Mouse (Mus musculus) erythroblast, adult 5-6 weeks (primary cell): ENCODE results near the gene Pcx. TPM values are rescaled to one million over a fixed set of nuclear protein-coding genes. Genes with fewer than 3 reads are reported as not detected.

ENCODE experiments used
- ATAC-seq: replicated peaks from 2 replicates; pipeline ENCODE4 v1.8.0; 2016; ENCODE audit warnings: moderate number of reproducible peaks, mild to moderate bottlenecking, moderate TSS enrichment, inconsistent platforms; ENCODE audit not compliant: poor library complexity, low FRiP score, severe bottlenecking
- total RNA-seq, 2 experiments: library from RNA; stranded (forward) in 1 of 2; stranded (reverse) in 1 of 2; fragments of 150-400 nt in 1 of 2; fragments of 200-764, 138-1000 nt in 1 of 2; gene quantifications; 2 replicates each; pipeline versions ENCODE4 v1.2.3 to v1.2.4; 2015 to 2017; ENCODE audit warnings: low replicate concordance in 2 of 2

Pcx gene
- total RNA-seq, 2 experiments from 2014 or later = 15.0 to 31.5 TPM

- no peak for ATAC-seq
These were observed 156.5 kb downstream of the Pcx start for GRCm38 (mm10) chr19:4666815-4667214.

GRCm38 (mm10) chr19:4670776-4671175 is 160.5 kb downstream of the Pcx start:
- no peak for ATAC-seq

Other genes with a start within 250 kb of the Pcx start
- gene Ssh3, start 241.3 kb upstream of the Pcx start, total RNA-seq (2015; ENCODE audit: low replicate concordance) = 0.42 and 3.8 TPM in 2 replicates
- gene Ssh3, start 241.3 kb upstream of the Pcx start, total RNA-seq (2017; ENCODE audit: low replicate concordance) = 3.0 and 3.2 TPM in 2 replicates
- gene Ankrd13d, start 227.3 kb upstream of the Pcx start, total RNA-seq (2015; ENCODE audit: low replicate concordance) = 0.63 TPM in 1 of 2 replicates, not detected in the other
- 0.84 TPM in 1 of 2 replicates, not detected in the other for gene Ankrd13d, start 227.3 kb upstream of the Pcx start, total RNA-seq (2017; ENCODE audit: low replicate concordance)
- 63.4 and 93.2 TPM in 2 replicates for gene Grk2, start 204.2 kb upstream of the Pcx start, total RNA-seq (2015; ENCODE audit: low replicate concordance)
- 40.1 and 60.1 TPM in 2 replicates for gene Grk2, start 204.2 kb upstream of the Pcx start, total RNA-seq (2017; ENCODE audit: low replicate concordance)
- gene Kdm2a, start 112.2 kb upstream of the Pcx start, total RNA-seq (2015; ENCODE audit: low replicate concordance) = 56.6 and 57.5 TPM in 2 replicates
- 71.1 and 123 TPM in 2 replicates for gene Kdm2a, start 112.2 kb upstream of the Pcx start, total RNA-seq (2017; ENCODE audit: low replicate concordance)
- gene Rhod, start 71.0 kb upstream of the Pcx start, total RNA-seq (2015; ENCODE audit: low replicate concordance) = not detected in 2 replicates
- not detected in 2 replicates for gene Rhod, start 71.0 kb upstream of the Pcx start, total RNA-seq (2017; ENCODE audit: low replicate concordance)
- not detected in 2 replicates for gene Syt12, start 33.0 kb upstream of the Pcx start, total RNA-seq (2015; ENCODE audit: low replicate concordance)
- gene Syt12, start 33.0 kb upstream of the Pcx start, total RNA-seq (2017; ENCODE audit: low replicate concordance) = not detected in 2 replicates
- not detected in 2 replicates for gene 2010003K11Rik, start 11.9 kb upstream of the Pcx start, total RNA-seq (2015; ENCODE audit: low replicate concordance)
- 0.94 TPM in 1 of 2 replicates, not detected in the other for gene 2010003K11Rik, start 11.9 kb upstream of the Pcx start, total RNA-seq (2017; ENCODE audit: low replicate concordance)
- gene Lrfn4, start 105.2 kb downstream of the Pcx start, total RNA-seq (2015; ENCODE audit: low replicate concordance) = 0.38 and 0.63 TPM in 2 replicates
- gene Lrfn4, start 105.2 kb downstream of the Pcx start, total RNA-seq (2017; ENCODE audit: low replicate concordance) = not detected in 2 replicates
- gene Rce1, start 115.2 kb downstream of the Pcx start, total RNA-seq (2015; ENCODE audit: low replicate concordance) = 10.9 and 17.3 TPM in 2 replicates
- 2.9 and 10.6 TPM in 2 replicates for gene Rce1, start 115.2 kb downstream of the Pcx start, total RNA-seq (2017; ENCODE audit: low replicate concordance)
- not detected in 2 replicates for gene Gm960, start 188.2 kb downstream of the Pcx start, total RNA-seq (2015; ENCODE audit: low replicate concordance)
- 0.56 TPM in 1 of 2 replicates, not detected in the other for gene Gm960, start 188.2 kb downstream of the Pcx start, total RNA-seq (2017; ENCODE audit: low replicate concordance)
- gene Sptbn2, start 200.7 kb downstream of the Pcx start, total RNA-seq (2015; ENCODE audit: low replicate concordance) = not detected in 2 replicates
- gene Sptbn2, start 200.7 kb downstream of the Pcx start, total RNA-seq (2017; ENCODE audit: low replicate concordance) = not detected in 2 replicates
- gene Rbm4b, start 246.0 kb downstream of the Pcx start, total RNA-seq (2015; ENCODE audit: low replicate concordance) = 0.58 and 4.0 TPM in 2 replicates
- gene Rbm4b, start 246.0 kb downstream of the Pcx start, total RNA-seq (2017; ENCODE audit: low replicate concordance) = 6.6 and 7.5 TPM in 2 replicates